Comparison of ENCODE assay signal across 11 mouse cellular contexts in genomic region chr3:88207451-88208100, GRCm38 (mm10). TPM values are rescaled to one million over a fixed set of nuclear protein-coding genes. Genes with fewer than 3 reads are reported as not detected.
DNase-seq lines count a peak whose midpoint lies in the region; ATAC-seq lines count a peak whose summit lies in the region.
"Had no signal": no experiment of that assay in that cellular context is flagged by ENCODE, and none has a peak within 500 bp of the region (broad histone marks: within the 10 kb centered on the region; RNA-seq: fewer than 3 reads in every experiment).

No protein-coding gene starts in this region.

- peak overlapping the region; percentile 100 for H3K27ac ChIP-seq in forebrain, embryonic 13.5 days
- H3K27ac ChIP-seq in midbrain, embryonic 12.5 days (replicated peaks) = peak overlapping the region; percentile 96
- H3K27ac ChIP-seq in heart, embryonic 11.5 days (ENCODE audit: low read depth, low read length) = no peak overlapping the region
- H3K27ac ChIP-seq: intestine, embryonic 15.5 days; liver, embryonic 15.5 days had no signal

- H3K9me3 ChIP-seq in forebrain, embryonic 13.5 days (replicated peaks) = no peaks in the 10 kb centered on the region
- no peaks in the 10 kb centered on the region for H3K9me3 ChIP-seq in midbrain, embryonic 12.5 days
- H3K9me3 ChIP-seq in heart, embryonic 11.5 days (replicated peaks; ENCODE audit: control insufficient read depth, low read length) = no peaks in the 10 kb centered on the region
- H3K9me3 ChIP-seq: intestine, embryonic 15.5 days; liver, embryonic 15.5 days had no signal

- H3K36me3 ChIP-seq in forebrain, embryonic 13.5 days (ENCODE audit: poor library complexity, severe bottlenecking) = peaks cover 28% of the 10 kb centered on the region
- H3K36me3 ChIP-seq in midbrain, embryonic 12.5 days = no peaks in the 10 kb centered on the region; the same call in 1 of the 2 replicates
- no peaks in the 10 kb centered on the region for H3K36me3 ChIP-seq in heart, embryonic 11.5 days (ENCODE audit: control insufficient read depth, insufficient read depth, low read length)
- H3K36me3 ChIP-seq: intestine, embryonic 15.5 days; liver, embryonic 15.5 days had no signal

- peak overlapping the region; percentile 96 for H3K4me3 ChIP-seq in forebrain, embryonic 13.5 days
- peak overlapping the region; percentile 55 for H3K4me3 ChIP-seq in midbrain, embryonic 12.5 days
- no peak overlapping the region for H3K4me3 ChIP-seq in heart, embryonic 11.5 days (ENCODE audit: low read depth, low read length)
- H3K4me3 ChIP-seq: erythroblast, embryonic 14.5 days; intestine, embryonic 15.5 days; liver, embryonic 15.5 days had no signal

- 0 out of 2 replicates have a peak, but pooled peaks cover 3% of the 10 kb centered on the region for H3K27me3 ChIP-seq in forebrain, embryonic 13.5 days
- H3K27me3 ChIP-seq in midbrain, embryonic 12.5 days = peaks cover 99% of the 10 kb centered on the region
- H3K27me3 ChIP-seq in heart, embryonic 11.5 days (ENCODE audit: control insufficient read depth, insufficient read depth, low read length) = peaks cover 97% of the 10 kb centered on the region

- H3K9ac ChIP-seq in forebrain, embryonic 13.5 days = peak overlapping the region; percentile 100
- peak overlapping the region; percentile 75 for H3K9ac ChIP-seq in midbrain, embryonic 12.5 days (replicated peaks)
- H3K9ac ChIP-seq in heart, embryonic 11.5 days (ENCODE audit: low read depth, low read length) = no peak overlapping the region
- H3K9ac ChIP-seq: intestine, embryonic 15.5 days; liver, embryonic 15.5 days had no signal

- DNase-seq in right cerebral cortex, postnatal 10 days (ENCODE audit: low spot score in 2 of 2) = peak; percentile 62 to 68
- DNase-seq in right cerebral cortex, adult 18-20 months = no peak
- peak; percentile 29 for DNase-seq in right cerebral cortex, postnatal 25 days
- DNase-seq in urinary bladder, postnatal 36 days (ENCODE audit: low spot score in 2 of 2) = no peak

- ATAC-seq in forebrain, embryonic 13.5 days = no peak; the same call in 1 of the 2 replicates
- peak; percentile 17; the same call in 1 of the 2 replicates for ATAC-seq in midbrain, embryonic 12.5 days (ENCODE audit: low FRiP score, low read depth)
- ATAC-seq in megakaryocyte, adult 5-6 weeks (ENCODE audit: poor library complexity, severe bottlenecking) = no peak
- ATAC-seq in heart, embryonic 11.5 days (replicated peaks; ENCODE audit: insufficient number of reproducible peaks, low FRiP score, low TSS enrichment) = no peak
- ATAC-seq: intestine, embryonic 15.5 days had no signal

- WGBS in forebrain, embryonic 13.5 days = under 1% methylated on average over 15 of the region's 15 CpGs
- 2% methylated on average over 15 of the region's 15 CpGs for WGBS in midbrain, embryonic 12.5 days
- WGBS in heart, embryonic 11.5 days (ENCODE audit: insufficient replicate concordance) = 4% methylated on average over 15 of the region's 15 CpGs

- peak overlapping the region; percentile 88 for H3K4me2 ChIP-seq in forebrain, embryonic 13.5 days
- H3K4me2 ChIP-seq in midbrain, embryonic 12.5 days (replicated peaks) = peak overlapping the region; percentile 60
- no peak overlapping the region for H3K4me2 ChIP-seq in heart, embryonic 11.5 days
- H3K4me2 ChIP-seq: intestine, embryonic 15.5 days; liver, embryonic 15.5 days had no signal

- H3K4me1 ChIP-seq in forebrain, embryonic 13.5 days = peaks cover 69% of the 10 kb centered on the region
- H3K4me1 ChIP-seq in midbrain, embryonic 12.5 days = peaks cover 79% of the 10 kb centered on the region
- no peaks in the 10 kb centered on the region for H3K4me1 ChIP-seq in heart, embryonic 11.5 days (ENCODE audit: control insufficient read depth, insufficient read depth, low read length)
- H3K4me1 ChIP-seq: intestine, embryonic 15.5 days; liver, embryonic 15.5 days had no signal

RNA-seq across cellular contexts. Expression of gene Rhbg, which starts 46.9 kb away (rescaled TPM):
- 0.18 and 0.26 TPM in 2 replicates for polyA plus RNA-seq in forebrain, embryonic 13.5 days (2015; fragmentation: Nextera tagmentation; extraction: Ambion mirVana)
- polyA plus RNA-seq in midbrain, embryonic 12.5 days (2016; fragmentation: Nextera tagmentation; extraction: Ambion mirVana) = 0.26 TPM in 1 of 2 replicates, not detected in the other
- not detected in 2 replicates for total RNA-seq in megakaryocyte, adult 5-6 weeks (2015)
- total RNA-seq in megakaryocyte, adult 5-6 weeks (2017) = not detected in 2 replicates
- 0.10 TPM in 1 of 2 replicates, not detected in the other for polyA plus RNA-seq in heart, embryonic 11.5 days (2014; fragmentation: Nextera tagmentation; extraction: Ambion mirVana)
- polyA plus RNA-seq: erythroblast, embryonic 14.5 days had no signal

Comparison
In these comparisons a context has a peak if more than half of its experiments do, and no peak if none do; other contexts are left out.
1. DNase-seq: peak in right cerebral cortex, postnatal 10 days (2 of 2) and right cerebral cortex, postnatal 25 days (single experiment); none in right cerebral cortex, adult 18-20 months (single experiment) and urinary bladder, postnatal 36 days (0 of 2).